Mouse (Mus musculus) forelimb bud, embryonic 11.5 days (tissue): ENCODE results near the gene Cchcr1.

ENCODE experiments used
- DNase-seq: peaks from one replicate; pipeline ENCODE4 v3.0.0-alpha.2; 2012; ENCODE audit warnings: low read depth, low spot score

Gene Cchcr1

DNA sequence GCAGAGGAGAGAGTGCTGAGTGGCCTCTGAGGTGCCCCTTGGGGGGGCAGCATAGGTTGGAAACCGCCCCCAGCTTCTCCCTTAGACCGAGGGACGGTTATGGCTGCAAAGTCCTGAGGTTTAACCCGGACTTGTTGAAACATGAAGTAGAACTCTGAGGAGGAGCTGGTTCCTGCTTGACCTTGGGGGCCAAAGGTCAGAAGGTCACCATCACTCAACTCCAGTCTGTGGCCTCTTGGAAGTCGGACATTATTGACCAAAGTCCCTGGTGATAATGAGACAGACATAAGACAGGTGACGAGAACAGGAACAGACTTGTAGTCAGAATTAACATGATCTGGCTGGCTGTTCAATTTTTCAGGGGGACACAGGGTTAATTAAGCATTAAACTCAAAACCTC, 2.1 kb upstream of the Cchcr1 start:
- no peak for DNase-seq

DNA sequence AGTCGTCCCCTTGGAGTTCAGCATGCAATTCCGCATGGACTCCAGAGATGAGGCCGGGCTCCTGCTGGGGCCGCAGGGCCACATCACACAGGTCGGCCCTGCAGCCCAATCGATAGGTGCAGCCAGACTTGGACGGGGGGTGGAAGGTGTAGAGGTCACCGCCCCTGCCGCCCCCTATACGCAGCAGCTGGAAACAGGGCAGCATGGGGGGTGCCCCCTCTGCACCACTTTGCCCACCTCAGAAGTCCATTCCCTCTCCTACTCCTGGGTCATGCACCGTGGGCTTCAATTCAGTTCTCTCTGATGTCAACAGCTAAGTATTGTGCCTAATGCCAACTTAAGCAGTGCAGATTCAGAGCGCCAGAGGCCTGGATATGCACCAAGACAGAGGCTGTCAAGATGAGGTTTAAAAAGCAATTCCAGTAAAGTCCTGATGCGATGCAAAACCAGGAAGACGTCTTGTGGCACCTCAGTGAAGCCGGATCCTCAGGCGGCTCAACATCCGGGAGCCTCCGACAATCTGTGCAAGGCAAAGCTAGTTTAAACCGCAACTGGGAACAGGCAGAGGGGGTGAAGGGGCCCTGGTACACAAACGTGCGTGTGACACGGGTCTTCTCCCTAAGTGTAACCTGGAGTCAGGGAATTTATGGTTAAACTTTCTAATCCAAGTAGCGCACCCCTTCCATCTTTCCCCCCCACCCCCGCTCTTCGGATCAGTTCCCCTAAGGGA, 824 bp upstream of the Cchcr1 start:
- DNase-seq: no peak

DNA sequence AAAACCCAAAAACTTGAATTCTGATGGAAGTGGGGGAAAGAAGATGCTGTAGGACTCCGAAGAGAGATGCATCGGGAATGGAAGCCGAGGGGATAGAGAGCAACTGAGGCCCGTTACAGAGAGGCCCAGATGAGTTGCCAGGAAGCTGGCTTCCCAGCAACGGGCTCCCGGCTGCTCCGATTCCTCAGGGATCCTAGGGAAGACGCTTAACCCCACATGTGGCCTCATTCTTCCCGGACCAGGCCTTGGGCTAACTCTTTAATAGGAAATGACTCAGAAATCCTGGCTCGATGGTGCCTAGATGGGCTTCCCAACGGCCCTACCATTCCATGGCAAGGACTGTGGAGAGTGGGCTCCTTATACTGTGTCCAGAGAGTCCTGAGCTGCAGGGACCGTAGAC, 626 bp downstream of the Cchcr1 start:
- DNase-seq: no peak

DNA sequence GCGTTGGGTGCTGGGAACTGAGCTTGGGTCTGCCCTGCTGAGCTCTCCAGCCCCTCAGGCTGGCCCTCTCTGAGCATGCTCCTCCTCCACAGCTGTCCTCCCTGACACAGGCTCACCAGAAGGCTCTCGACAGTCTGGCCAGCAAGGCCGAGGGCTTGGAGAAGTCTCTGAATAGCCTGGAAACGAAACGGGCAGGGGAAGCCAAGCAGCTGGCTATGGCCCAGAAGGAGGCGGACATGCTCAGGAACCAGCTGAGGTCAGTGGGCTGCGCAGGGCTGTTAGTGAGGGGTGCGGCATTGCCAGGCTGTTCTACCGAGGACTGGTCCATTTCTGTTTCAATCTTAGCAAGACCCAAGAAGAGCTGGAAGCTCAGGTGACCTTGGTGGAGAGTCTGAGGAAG, 7.5 kb downstream of the Cchcr1 start:
- DNase-seq: no peak

DNA sequence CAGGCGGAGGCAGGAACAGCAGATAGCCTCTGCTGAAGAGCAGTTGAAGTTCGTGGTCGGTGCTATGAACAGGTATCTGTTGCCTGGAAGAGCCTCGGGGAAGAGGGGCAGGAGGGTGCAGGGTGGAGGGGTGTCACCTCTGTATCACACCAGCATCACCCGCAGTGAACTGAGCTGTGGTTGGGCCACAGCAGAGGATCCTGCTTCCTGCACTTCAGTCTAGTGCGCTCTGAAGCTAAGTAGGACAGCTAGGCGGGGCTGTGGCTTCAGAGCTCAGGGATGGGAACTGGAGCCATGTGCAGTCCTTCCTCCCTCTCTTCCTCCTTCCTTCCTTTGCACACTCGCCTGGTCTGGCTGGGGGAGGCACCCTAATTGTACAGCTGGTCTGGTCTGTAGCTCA, 9.7 kb downstream of the Cchcr1 start:
- no peak for DNase-seq

DNA sequence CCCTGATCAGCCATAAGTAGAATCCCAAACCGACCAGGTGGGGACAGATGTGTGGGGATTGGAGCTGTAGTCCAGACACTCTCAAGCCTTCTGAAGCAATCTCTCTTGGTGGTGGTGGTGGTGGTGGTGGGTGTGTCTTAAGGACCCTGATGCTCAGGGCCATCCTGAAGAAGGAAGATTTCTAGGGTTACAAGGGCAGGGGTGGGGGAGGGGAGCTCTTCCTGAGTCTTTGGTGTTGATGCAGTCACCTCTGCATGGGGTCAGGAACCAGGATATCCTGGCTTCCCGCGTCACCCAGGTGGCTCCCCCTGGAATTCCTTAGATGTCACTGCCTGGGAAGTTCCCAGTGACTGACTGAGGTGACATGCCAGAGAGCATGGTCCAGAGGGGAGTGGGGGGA, 15.5 kb downstream of the Cchcr1 start:
- no peak for DNase-seq

DNA sequence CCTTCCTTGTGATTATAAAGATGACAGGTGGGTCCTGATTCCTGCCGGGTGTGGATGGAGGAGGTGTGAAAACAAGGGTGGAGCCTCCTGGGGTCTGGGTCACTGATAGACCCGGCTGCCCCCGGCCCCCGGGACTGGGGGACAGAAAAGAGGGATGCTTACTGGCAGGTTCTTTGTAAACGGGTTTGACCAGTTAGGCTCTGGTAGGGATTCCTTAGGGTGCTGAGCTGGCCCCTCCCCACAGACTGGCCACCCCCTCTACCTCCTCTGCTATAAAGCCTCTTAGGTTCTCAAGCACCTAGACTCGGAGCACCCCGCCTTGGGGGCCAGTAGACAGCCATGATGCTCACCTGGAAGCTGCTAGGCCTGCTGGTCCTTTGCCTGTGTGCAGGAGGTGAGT, 16.0 kb downstream of the Cchcr1 start, which contains the start of gene Psors1c2:
TSS of gene Psors1c2 (plus strand) at position 301 of the 400 bp plus-strand sequence.
- DNase-seq: no peak

DNA sequence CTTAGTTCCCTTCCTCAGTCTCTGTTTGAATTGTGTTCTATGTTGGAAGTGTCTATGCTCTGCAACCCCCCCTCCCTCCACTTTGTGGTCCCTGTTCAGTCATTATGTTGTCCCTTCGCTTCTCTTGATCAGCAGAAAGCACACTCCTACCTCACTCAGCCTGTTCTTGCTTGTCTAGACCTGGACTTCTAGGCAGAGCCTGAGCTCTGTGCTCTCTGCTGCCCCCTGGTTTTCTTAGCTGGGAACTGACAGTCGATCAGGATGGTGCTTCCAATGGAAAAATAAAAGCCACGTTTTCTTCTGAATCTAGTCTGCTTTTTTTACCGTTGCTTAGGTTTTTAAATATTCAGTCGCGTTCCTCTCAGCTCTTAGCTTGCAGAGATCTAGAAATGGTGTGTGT, 17.4 kb downstream of the Cchcr1 start:
- peak; percentile 76 for DNase-seq

DNA sequence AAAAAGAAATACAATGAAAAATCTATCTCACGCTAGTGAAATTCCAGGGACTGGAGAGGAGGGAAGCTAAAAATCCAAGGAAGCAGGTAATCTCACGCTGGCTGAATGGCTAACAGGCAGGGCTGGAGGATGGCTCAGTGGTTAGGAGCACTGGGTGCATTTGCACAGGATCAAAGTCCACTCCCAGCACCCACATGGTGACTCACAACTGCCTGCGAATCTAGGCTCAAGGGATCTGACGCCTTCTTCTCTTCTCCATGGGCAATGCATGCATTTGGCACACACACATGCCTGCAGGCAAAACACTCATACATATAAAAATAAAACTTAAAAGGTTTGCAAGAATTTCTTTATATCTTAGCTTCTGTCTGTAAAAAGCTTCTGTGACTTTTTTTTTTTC, 20.5 kb downstream of the Cchcr1 start:
- DNase-seq: no peak

DNA sequence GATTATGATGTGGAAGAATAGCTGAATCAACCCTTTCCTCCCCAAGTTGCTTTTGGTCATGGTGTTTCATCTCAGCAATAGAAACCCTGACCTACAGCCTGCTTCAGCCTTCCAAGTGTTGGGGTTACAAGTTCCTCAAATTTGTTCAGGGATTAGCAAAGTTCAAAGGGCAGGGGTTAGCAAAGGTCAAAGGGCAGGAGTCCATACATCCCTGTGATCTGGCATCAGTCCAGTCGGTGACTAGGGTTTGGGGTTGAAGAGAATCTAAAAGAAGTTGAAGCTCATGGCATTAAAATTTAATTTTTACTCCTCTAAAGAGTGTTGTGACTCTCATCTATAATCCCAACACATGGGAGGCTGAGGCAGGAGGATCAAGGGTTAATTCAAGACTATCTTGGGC, 21.6 kb downstream of the Cchcr1 start:
- DNase-seq: no peak

DNA sequence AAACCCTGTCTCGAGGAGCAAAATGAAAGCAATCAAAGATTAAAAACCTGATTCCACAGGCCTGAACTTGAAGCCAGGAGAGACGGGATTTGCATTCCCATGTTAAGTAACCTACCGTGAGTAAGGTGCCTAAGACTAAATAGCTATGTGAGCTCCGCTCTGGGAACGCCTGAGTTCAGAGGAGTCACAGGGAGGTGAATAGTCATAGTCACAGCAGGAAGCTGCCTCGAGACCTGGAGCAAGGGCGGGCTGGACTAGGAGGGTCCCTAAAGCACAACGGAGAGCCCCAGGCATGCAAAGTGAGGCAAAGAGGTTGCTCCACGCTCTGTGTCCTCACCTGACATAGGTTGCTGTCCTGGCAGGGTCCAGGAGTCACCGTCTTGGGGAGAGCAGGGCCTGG, 22.6 kb downstream of the Cchcr1 start:
- no peak for DNase-seq

DNA sequence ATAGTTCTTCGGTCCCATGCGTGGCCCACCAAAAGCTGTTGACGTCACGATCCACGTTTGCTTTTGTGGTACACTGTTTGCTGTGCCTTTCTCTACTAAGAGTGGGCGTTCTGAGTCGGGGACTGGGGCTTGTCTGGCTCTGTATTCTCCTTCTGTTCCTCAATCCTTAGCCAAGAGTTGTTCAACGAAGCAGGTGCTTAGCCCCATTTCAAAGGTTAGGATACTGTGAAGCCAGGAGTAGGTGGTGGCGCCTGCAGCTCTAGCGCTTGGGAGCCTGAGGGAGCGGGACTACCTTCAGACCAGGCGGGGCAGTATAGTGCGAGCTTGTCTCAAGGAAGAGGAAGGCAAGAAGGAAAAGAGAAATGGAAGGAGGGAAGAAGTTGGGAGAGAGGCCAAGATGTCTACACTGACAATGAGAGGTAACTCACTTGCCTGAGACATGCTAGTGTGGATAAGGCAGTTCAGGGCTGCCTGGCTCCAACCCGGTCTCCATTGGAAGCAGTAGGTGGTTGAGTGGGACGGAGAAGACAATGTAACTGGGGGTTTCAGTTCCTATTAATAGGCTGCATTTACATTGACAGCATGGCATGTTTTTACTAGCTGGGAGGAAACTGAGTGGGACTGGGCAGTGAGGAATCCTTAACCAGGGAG, 26.0 kb downstream of the Cchcr1 start:
- no peak for DNase-seq

DNA sequence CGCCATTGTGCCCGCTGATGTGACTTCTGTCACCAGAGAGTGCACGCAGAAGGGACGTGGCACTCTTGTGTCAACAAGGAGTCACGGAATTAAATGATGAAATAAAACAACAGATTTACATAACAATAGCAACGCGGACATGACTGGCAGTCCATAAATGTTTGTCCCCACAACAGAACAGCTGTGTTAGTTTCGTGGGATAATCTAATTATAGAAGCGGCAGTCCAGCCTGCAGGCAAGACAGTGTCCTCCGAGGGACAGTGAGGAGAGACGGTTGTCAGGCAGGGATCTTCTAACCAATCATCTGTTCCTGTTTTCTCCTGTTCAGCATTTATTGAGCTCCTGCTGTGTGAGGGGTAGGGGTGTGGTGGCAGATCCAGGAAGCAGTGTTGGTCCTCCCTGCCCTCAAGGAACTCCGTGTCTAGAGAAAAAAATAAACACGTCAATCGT, 26.5 kb downstream of the Cchcr1 start:
- no peak for DNase-seq

DNA sequence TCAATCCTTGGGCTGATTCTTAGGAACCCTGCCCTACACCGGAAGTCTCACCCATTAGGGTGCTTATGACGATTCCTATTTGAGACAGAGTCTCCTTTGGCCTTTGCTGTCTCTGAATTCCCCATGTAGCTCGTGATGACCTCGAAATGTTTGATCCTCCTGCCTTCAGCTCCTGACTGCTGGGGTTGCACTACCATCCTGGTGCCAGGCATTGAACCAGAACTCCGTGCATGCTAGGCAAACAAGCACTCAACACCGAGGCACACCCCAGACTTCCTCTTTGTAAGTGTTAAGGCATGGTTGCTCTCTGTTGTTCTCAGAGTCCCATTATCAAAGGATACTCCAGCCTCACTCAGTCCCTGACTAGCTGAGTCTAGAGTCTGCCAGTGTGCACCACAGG, 27.1 kb downstream of the Cchcr1 start:
- DNase-seq: no peak

DNA sequence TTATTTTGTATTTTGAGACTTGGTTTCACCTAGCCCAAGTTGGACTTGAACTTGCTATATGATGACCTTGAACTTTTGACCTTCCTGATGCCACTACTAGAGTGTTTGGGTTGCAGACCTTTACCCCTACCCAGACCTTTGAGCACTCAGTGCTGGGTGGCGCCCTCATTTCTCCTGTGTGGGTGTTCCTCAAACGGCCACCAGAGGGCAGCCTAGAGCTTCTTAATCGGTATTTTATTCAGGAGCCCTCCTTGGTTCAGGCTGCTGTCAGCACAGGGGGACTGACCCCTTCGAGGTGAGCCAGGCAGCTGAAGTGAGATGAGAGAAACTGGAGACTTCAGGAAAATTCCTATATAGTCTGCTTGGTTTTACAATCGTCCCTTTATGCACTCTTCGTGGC, 27.8 kb downstream of the Cchcr1 start:
- peak; percentile 50 for DNase-seq

DNA sequence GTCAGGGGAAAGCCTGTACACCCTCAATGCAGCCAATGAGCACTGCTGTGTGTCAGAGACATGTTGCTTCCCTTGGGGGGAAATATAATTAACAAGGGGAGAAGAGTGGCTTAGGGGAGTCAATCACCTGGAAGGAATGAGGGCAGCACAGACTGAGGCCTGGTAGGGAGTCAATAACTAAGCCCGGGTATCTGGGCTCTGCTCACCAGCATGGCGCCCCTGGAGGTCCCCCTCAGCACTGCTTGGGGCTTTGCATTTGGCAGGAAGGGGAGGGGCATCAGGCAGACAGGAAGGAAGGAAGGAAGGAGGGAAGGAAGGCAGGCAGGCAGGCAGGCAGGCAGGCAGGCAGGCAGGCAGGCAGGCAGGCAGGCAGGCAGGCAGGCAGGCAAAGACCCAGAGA, 30.6 kb downstream of the Cchcr1 start:
- no peak for DNase-seq

DNA sequence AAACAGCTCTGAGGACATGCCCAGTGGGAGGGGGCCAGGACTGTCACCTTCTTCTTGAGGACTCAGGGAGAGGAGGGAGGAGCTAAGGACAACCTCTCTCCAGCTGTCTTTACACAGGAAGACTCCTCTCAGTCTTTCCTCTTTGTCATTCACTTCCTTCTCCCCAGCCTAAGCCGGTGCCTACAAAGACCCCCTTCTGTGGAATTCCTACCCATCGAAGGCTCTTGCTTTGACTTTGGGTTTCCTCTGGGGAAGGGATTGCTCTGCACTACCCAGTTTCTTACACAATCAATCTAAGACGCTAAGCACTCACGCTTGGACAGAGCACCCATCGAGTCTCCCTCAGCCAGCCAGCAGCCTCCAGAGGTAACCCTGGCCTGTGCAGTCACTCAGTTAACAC, 31.7 kb downstream of the Cchcr1 start:
- no peak for DNase-seq

DNA sequence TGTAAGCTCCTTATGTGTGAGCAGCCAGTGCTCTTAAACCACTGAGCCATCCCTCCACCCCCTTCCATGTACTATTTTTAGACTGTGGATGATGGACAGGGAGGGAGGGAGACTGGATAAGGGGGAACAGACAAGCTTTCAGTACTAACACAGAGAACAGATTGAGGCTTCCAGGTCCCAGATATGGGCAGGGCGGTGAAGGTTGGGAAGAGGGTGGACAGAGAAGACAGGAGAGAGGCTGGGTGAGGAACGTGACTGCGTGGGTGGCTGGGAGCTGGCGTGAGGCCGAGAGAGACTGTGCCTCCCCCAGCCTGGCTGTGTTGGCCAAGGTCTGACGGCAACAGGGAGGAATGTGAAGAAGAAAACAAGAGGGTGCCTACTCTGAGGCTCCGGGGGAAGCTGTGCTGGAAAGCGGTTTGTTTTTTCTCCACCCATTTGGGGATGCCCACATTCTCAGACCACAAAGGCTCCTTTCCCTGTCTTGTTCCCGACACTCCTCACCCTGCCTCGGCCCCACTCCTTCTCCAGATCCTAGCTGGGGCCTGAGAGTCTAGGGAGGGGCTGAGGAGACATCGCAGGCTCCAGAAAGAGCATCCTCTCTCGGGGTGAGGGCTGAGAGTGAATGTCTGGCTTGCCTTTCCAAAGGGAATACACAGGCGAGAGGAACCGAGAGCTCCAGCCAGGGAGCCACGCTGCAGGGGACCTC, 32.7 kb downstream of the Cchcr1 start:
- no peak for DNase-seq

DNA sequence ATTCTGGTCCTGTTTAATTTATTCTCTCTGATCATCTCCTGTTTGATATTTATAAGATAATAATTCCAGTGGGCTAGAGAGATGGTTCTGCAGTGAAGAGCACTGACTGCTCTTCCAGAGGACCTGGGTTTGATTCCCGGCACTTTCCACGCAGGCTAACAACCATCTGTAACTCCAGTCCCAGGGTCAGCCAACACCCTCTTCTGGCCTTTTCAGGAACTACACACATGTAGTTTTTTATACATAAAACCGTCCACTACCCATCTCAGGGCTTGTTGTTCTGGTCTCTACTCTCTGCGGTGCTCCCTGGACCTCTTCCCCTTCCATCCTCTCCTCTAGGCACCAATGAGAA, 33.2 kb downstream of the Cchcr1 start:
- no peak for DNase-seq

DNA sequence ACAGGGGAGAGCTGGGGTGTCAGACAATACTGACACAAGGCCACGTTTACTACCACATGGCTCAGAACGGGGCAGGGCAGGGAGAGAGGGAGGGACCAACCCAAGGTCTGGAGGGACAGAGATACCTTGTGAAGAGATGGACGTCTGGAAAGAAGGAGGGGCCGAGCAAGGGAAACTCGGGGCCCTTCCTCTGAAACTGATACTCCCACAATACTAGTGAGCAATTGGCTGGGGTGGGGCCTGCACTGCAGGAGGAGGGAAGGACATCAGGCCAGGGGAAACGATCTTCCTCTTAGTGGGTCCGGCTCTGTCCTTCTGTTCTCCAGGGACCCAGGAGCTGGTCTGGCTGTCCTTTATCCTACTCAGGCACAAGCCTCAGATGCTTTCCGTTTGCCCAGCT, 34.0 kb downstream of the Cchcr1 start:
- DNase-seq: no peak

DNA sequence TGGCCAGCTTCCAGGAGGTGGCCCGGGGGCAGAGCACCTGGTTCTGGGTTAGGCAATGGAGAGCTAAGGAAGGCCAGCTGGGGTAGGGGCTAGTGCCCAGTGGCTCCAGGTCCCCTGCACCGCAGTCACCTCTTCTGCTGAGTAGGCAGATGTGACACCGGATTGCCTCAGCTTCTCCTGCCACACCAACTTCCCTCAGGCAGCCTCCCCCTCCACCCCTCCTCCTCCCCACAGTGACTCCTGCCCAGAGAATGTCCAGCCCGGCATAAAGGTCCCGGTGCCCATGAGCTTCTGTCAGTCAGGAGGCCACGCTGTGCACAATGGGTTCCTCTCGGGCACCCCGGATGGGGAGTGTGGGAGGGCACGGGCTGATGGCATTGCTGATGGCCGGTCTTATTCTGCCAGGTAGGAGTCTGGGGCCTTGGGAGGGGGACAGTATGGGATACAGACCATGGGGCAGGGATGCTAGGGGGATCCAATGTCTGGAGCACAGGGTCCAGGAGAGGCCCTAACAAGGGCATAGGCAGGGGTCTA, 35.0 kb downstream of the Cchcr1 start, which contains the start of gene Cdsn:
TSS of gene Cdsn (plus strand) at position 248 of the 534 bp plus-strand sequence.
- no peak for DNase-seq

DNA sequence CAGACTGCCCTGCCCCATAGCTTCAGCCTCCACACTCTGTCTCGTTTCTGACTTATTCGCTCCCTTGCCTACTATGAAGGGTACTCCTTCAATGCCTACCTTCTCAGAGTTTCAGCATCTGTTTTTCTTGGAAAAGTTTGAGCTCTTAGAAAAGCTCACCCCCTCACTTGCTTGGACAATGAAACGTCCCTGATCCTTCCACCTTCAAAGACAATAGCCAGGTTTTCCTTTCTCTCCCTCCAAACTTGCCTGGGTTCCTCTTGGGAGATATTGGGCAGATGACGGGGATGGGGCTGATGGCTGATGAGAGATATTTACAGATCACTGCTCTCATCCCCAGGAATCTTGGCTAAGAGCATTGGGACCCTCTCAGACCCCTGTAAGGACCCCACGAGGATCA, 37.4 kb downstream of the Cchcr1 start:
- DNase-seq: no peak
